Mouse (Mus musculus) neural tube, embryonic 13.5 days (tissue): ENCODE data around the gene Cenps. TPM values are rescaled to one million over a fixed set of nuclear protein-coding genes. Genes with fewer than 3 reads are reported as not detected.

Source experiments
- ATAC-seq: fragments of 200-750 bp; cut with Nextera tagmentation; 2 replicates; pipeline ENCODE4 v1.8.0; 2017; ENCODE audit warnings: low read depth, mild to moderate bottlenecking, moderate TSS enrichment, moderate library complexity
- H3K27ac ChIP-seq: fragments of 300-500 bp; sonication (generic); replicated peaks from 2 replicates; pipeline ENCODE4 v1.5.1; 2015; ENCODE audit warnings: moderate library complexity, mild to moderate bottlenecking, inconsistent platforms
- H3K27me3 ChIP-seq: fragments of 300-500 bp; sonication (generic); 2 replicates; pipeline ENCODE4 v1.6.1; 2015; ENCODE audit warnings: mild to moderate bottlenecking, inconsistent platforms
- H3K36me3 ChIP-seq: fragments of 300-500 bp; sonication (generic); 2 replicates; pipeline ENCODE4 v1.6.1; 2015; ENCODE audit warnings: mild to moderate bottlenecking, inconsistent platforms
- H3K4me1 ChIP-seq: fragments of 300-500 bp; sonication (generic); replicated peaks from 2 replicates; pipeline ENCODE4 v1.6.1; 2015; ENCODE audit warnings: inconsistent platforms
- H3K4me2 ChIP-seq: fragments of 300-500 bp; sonication (generic); 2 replicates; pipeline ENCODE4 v1.6.1; 2015; ENCODE audit warnings: inconsistent platforms, mild to moderate bottlenecking, moderate library complexity
- H3K4me3 ChIP-seq: fragments of 300-500 bp; sonication (generic); 2 replicates; pipeline ENCODE4 v1.5.1; 2015; ENCODE audit warnings: mild to moderate bottlenecking, inconsistent platforms
- H3K9ac ChIP-seq: fragments of 300-500 bp; sonication (generic); 2 replicates; pipeline ENCODE4 v1.6.1; 2015; ENCODE audit warnings: moderate library complexity, mild to moderate bottlenecking, inconsistent platforms
- H3K9me3 ChIP-seq: fragments of 300-500 bp; sonication (generic); 2 replicates; pipeline ENCODE4 v1.6.1; 2016; ENCODE audit warnings: inconsistent platforms
- WGBS: fragments of 180-500 bp; shearing (Covaris S2); methylation state at CpG from one replicate; pipeline ENCODE4 v1.1.7; 2015; 5-methylcytosine and 5-hydroxymethylcytosine counted together
- polyA plus RNA-seq: library from polyadenylated mRNA; unstranded; fragments of >200 nt; fragmentation: Nextera tagmentation; extraction: Ambion mirVana; gene quantifications from 2 replicates; pipeline ENCODE4 v1.2.1, GENCODE M21; 2015

Gene Cenps
- polyA plus RNA-seq, 1 experiment from 2014 or later: 21.1 TPM

DNA sequence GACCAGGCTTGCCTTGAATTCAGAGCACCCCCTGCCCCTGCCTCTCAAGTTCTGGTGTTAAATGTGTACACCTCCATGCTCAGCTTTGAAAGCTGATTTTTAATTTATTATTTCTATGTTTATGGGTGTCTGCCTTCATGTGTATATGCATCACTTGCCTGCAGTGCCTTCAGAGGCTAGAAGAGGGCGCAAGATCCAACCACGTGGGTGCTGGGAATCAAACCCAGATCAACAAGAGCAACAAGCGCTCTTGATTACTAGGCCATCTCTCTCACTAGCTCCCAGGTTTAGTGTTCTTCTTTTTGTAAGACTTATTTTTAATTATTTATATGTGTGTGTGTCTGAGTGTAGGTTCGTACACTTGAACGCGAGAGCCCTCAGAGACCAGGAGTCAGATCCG is 17.4 kb upstream of the Cenps start:
- Histone ChIP-seq H3K4me3 (no peak overlapping the region), H3K9me3 (no peaks in the 10 kb centered on the region), H3K4me2 (no peak overlapping the region), H3K27me3 (no peaks in the 10 kb centered on the region), H3K9ac (no peak overlapping the region), H3K27ac (no peak overlapping the region), H3K36me3 (peaks cover 100% of the 10 kb centered on the region), H3K4me1 (no peaks in the 10 kb centered on the region)
- 97% methylated on average over 7 of the region's 7 CpGs for WGBS
- ATAC-seq: no peak

DNA sequence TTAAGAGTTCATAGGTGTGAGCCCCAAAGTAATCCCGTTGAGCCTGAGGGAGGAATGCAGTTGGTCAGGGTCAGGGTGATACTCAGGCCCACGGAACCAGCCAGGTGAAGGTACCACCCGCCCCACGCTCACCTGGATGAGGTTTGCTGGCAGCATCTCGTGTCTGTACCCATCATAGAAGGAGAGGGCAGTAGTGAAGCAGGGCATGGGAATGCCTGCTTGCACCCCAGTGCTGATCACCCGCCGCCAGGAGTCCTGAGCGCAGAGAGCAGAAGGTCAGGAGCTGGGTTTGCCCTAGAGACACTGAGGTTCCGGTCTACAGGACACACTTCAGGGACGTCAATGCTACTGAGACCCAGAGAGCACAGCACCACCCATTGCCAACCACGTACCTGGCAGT is 13.3 kb upstream of the Cenps start:
- ATAC-seq: no peak
- H3K27ac ChIP-seq: no peak overlapping the region
- 93% methylated on average over 11 of the region's 11 CpGs for WGBS
- H3K36me3 ChIP-seq: peaks cover 68% of the 10 kb centered on the region
- H3K9me3 ChIP-seq: no peaks in the 10 kb centered on the region
- no peaks in the 10 kb centered on the region for H3K27me3 ChIP-seq
- H3K4me2 ChIP-seq: no peak overlapping the region
- 0 out of 2 replicates have a peak, but pooled peaks cover 3% of the 10 kb centered on the region for H3K4me1 ChIP-seq
- H3K4me3 ChIP-seq: no peak overlapping the region
- no peak overlapping the region for H3K9ac ChIP-seq

DNA sequence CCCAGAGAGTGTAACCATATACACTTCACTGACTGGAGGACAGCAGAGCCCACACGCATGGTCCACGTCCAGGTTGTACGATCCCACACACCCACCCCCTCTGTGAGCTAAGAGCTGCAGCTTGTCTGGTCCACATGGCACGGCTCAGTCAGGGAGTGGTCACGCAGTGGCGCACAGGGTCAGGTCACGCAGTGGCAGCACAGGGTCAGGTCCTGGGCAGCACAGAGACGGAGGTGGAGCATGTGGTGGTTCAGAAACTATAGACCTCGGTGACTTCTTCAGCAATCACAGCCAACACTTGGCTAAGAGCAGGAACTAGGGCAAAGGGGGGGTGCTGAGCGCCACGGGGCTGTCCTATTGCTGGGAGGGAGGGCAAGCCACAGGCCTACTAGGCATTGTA is 12.8 kb upstream of the Cenps start:
- ATAC-seq: no peak
- Histone ChIP-seq H3K4me3 (no peak overlapping the region), H3K4me1 (0 out of 2 replicates have a peak, but pooled peaks cover 3% of the 10 kb centered on the region), H3K27ac (no peak overlapping the region), H3K27me3 (no peaks in the 10 kb centered on the region), H3K4me2 (no peak overlapping the region), H3K9me3 (no peaks in the 10 kb centered on the region), H3K36me3 (peaks cover 64% of the 10 kb centered on the region), H3K9ac (no peak overlapping the region)
- WGBS: 85% methylated on average over 11 of the region's 11 CpGs

DNA sequence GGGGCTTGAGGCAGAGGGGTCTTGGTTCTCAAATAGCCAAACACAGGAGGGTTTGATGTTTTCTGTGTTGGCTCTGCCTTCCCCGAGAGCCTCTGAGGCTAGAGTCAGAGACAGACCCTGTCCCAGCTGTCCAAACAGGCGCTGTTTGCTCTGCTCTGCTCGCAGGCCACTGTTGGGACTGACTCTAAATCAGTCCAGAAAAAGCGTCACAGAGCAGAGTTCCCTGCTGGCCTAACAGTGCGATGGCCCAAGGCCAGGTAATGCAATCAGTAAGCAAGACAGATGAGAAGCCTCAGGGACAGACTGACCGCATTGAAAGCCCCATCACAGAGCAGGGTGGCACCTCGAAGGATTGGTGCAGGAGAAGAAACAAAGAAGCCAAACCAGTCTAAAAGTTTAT is 12.2 kb upstream of the Cenps start:
- H3K36me3 ChIP-seq: peaks cover 57% of the 10 kb centered on the region
- WGBS: 71% methylated on average over 7 of the region's 7 CpGs

DNA sequence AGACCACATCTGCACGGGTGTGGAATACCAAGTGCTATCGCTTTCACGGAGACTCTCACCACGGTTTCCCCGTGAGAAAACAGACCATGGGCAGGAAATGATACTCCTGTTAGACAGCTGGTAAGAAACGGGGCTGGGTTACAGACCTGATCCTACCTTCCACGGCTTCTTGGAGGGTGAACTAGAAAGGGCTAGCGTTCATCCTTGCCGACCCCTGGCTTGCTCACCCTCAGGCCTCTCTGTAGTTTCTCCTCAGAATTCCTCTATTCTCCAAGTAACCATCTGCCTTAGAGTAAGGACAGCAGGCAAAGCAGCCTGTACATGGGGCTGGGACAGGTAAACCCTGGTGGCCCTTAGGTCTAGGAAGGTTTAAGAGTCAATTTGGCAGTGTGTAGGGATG is 11.8 kb upstream of the Cenps start:
- no peaks in the 10 kb centered on the region for H3K9me3 ChIP-seq
- 0 out of 2 replicates have a peak, but pooled peaks cover 3% of the 10 kb centered on the region for H3K4me1 ChIP-seq
- no peak for ATAC-seq
- no peak overlapping the region for H3K4me2 ChIP-seq
- peak overlapping the region; percentile 39; the same call in 1 of the 2 replicates for H3K27ac ChIP-seq
- H3K9ac ChIP-seq: no peak overlapping the region
- H3K27me3 ChIP-seq: no peaks in the 10 kb centered on the region
- no peak overlapping the region for H3K4me3 ChIP-seq
- WGBS: 81% methylated on average over 9 of the region's 9 CpGs
- H3K36me3 ChIP-seq: peaks cover 53% of the 10 kb centered on the region

More for the DNA sequence above, 12.2 kb upstream of the Cenps start:
- Histone ChIP-seq H3K9ac (no peak overlapping the region), H3K9me3 (no peaks in the 10 kb centered on the region), H3K27me3 (no peaks in the 10 kb centered on the region), H3K4me1 (0 out of 2 replicates have a peak, but pooled peaks cover 3% of the 10 kb centered on the region), H3K4me2 (no peak overlapping the region), H3K4me3 (no peak overlapping the region), H3K27ac (no peak overlapping the region)
- ATAC-seq: no peak

DNA sequence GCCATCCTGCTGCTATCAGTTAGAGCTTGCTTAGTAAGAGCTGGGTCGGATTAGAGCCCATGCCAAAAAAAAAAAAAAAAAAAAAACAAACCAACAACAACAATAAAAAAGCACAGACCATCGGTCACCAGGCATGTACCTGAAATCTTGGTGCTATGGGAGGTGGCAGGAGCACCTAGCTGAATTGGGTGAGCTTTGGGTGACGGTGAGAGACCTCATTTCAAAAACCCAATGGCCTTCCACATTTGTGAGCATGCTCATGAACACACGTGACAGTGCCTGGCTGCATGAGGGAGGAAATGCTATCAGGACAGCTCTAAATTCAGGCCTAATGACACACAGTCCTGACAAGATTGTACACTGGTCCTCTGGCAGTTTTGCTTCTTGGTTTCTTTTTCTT is 10.7 kb upstream of the Cenps start:
- Histone ChIP-seq H3K4me3 (no peak overlapping the region), H3K4me2 (no peak overlapping the region), H3K27ac (no peak overlapping the region), H3K27me3 (no peaks in the 10 kb centered on the region), H3K36me3 (peaks cover 42% of the 10 kb centered on the region), H3K4me1 (0 out of 2 replicates have a peak, but pooled peaks cover 3% of the 10 kb centered on the region), H3K9me3 (no peaks in the 10 kb centered on the region), H3K9ac (no peak overlapping the region)
- no peak for ATAC-seq
- WGBS: 79% methylated on average over 4 of the region's 4 CpGs

DNA sequence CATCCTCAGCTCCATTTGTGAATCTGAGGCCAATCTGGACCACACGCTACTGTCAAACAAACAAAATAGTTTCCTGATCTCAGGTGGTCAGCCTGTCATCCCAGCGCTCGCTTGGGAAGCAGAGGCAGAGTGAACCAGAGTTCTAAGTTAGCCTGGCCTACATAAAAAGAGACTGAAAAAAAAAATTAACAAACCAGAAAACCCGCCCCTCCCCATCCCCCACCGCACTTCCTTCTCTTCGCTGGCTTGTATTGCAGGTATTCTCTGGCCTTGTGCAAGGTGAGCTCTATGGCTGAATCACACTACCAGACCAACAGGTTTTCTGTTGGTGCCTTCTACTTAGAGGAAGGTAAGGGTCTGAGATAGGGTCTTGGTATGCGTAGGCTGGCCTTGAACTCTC is 10.1 kb upstream of the Cenps start:
- Histone ChIP-seq H3K4me3 (no peak overlapping the region), H3K9me3 (no peaks in the 10 kb centered on the region), H3K4me2 (no peak overlapping the region), H3K27me3 (no peaks in the 10 kb centered on the region), H3K36me3 (peaks cover 36% of the 10 kb centered on the region), H3K27ac (no peak overlapping the region), H3K4me1 (0 out of 2 replicates have a peak, but pooled peaks cover 3% of the 10 kb centered on the region), H3K9ac (no peak overlapping the region)
- ATAC-seq: no peak
- WGBS: 91% methylated on average over 7 of the region's 7 CpGs

DNA sequence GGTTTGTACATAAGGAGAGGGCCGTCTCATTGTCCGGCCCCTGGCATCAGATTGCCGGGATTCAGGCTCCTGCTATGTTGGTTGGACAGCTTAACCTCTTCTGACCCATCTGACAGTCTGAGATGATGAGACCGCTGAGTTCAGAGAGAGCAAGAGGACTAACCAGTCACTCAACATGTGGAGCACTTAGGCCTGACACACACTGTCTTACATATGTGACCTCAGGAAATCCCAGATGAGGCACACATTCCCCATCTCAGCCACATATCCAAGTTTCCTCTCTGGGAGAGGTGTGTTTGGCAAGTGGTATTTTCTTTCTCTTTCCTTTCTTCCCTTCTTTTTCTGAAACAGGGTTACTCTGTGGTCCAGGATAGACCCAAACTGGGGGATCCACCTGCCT is 7.7 kb upstream of the Cenps start:
- ATAC-seq: no peak
- Histone ChIP-seq H3K9ac (no peak overlapping the region), H3K4me2 (no peak overlapping the region), H3K27ac (no peak overlapping the region), H3K4me3 (no peak overlapping the region), H3K4me1 (0 out of 2 replicates have a peak, but pooled peaks cover 3% of the 10 kb centered on the region), H3K27me3 (no peaks in the 10 kb centered on the region), H3K9me3 (no peaks in the 10 kb centered on the region), H3K36me3 (peaks cover 13% of the 10 kb centered on the region)
- 81% methylated on average over 4 of the region's 4 CpGs for WGBS

DNA sequence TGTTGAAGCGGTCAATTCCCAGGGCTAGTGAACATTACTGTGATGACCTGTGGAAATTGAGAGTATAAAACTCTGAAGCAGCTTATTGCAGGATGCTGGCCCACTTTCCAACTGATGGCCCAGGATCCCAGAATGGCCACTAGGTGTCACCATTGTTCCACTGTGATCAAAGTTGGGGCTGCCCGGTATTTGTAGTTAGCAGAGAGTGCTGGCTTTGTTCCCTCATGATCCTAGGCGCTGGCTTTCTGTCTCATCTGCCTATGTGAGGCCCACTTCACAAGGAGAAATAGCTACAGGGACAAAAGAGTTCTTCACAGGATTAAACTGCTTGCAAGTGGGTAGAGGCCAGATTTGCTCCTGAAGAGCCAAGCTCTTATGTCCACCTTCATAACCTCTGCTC is 7.0 kb upstream of the Cenps start:
- H3K4me1 ChIP-seq: 0 out of 2 replicates have a peak, but pooled peaks cover 3% of the 10 kb centered on the region
- H3K9ac ChIP-seq: 0 out of 2 replicates have a peak overlapping the region, but pooled peaks have one; percentile 31
- peak; percentile 83 for ATAC-seq
- peak overlapping the region; percentile 65; the same call in 1 of the 2 replicates for H3K27ac ChIP-seq
- no peaks in the 10 kb centered on the region for H3K27me3 ChIP-seq
- H3K9me3 ChIP-seq: no peaks in the 10 kb centered on the region
- H3K36me3 ChIP-seq: peaks cover 6% of the 10 kb centered on the region
- H3K4me2 ChIP-seq: no peak overlapping the region
- WGBS: 0% methylated on average over 3 of the region's 3 CpGs
- no peak overlapping the region for H3K4me3 ChIP-seq

DNA sequence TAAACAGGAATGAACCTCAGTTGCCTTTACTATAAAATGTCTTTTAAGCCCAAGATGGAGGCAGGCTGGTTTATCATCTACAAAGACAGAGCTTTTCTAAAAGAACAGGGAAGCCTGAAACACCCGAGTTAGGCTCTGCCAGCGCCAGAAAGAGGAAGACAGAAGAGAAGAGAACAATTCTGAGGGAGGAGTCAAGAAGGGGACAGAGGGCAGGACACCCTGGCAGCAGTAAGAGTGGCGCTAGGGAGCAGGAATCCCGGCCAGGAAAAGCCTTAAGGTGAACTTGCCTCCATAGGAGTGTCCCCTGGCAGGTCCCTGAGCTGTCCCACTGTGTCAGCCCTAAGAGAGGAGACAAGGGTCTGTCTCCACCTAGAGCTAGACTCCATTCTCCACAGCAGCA is 6.2 kb upstream of the Cenps start:
- Histone ChIP-seq H3K4me1 (0 out of 2 replicates have a peak, but pooled peaks cover 3% of the 10 kb centered on the region), H3K9me3 (no peaks in the 10 kb centered on the region), H3K27ac (no peak overlapping the region), H3K27me3 (no peaks in the 10 kb centered on the region), H3K4me3 (no peak overlapping the region), H3K9ac (no peak overlapping the region), H3K36me3 (no peaks in the 10 kb centered on the region), H3K4me2 (no peak overlapping the region)
- no peak for ATAC-seq
- WGBS: 28% methylated on average over 4 of the region's 4 CpGs

DNA sequence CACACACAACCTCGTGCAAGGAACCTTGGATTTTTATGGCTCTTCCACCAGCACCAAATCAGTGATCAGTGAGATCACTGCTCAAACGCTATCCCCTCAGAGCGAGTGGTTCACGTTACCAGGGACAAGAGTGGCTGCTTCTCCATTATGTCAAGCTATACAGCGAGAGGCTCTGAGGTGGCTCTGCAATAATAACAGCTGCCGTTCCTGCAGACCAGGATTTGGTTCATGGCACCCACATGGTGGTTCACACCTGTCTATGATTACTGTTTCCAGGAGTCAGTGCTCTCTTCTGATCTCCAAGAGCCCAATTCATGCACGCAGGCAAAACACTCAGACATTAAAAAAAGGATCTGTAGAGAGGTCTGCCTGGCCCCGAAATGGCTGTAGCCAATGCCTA is 1.1 kb upstream of the Cenps start:
- Histone ChIP-seq H3K4me1 (peaks cover 8% of the 10 kb centered on the region), H3K4me2 (no peak overlapping the region), H3K9ac (no peak overlapping the region), H3K27ac (no peak overlapping the region), H3K4me3 (no peak overlapping the region), H3K27me3 (no peaks in the 10 kb centered on the region), H3K9me3 (no peaks in the 10 kb centered on the region), H3K36me3 (no peaks in the 10 kb centered on the region)
- WGBS: 86% methylated on average over 8 of the region's 8 CpGs
- no peak for ATAC-seq

DNA sequence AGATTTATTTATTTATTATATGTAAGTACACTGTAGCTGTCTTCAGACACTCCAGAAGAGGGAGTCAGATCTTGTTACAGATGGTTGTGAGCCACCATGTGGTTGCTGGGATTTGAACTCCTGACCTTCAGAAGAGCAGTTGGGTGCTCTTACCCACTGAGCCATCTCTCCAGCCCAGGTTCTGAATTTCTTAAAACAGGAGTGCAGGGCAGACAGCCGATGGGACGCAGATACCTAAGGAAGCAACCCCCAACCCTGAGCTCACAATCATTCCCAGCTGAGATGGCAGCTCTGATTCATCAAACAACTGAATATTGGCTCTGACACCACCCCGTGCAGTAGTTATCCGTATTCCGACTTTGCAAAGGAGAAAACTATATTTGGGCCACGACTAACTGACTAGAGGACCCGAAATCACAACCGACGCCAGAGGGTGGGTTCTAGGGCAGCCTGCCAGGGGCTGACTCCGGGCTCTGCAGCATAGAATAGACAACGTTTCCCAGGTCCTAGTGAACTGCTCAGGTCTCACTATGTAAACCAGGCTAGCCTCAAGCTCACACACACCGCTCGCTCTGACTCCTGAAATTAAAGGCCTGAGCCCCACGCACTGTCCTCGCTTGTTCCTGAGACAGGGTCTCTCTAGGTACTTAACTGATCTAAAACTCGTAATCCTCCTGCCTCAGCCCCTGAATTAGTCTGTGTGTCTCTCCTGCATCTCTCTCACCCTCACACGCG is 1.1 kb downstream of the Cenps start:
- no peaks in the 10 kb centered on the region for H3K9me3 ChIP-seq
- H3K4me3 ChIP-seq: peak overlapping the region; percentile 66
- H3K9ac ChIP-seq: peak overlapping the region; percentile 76
- 71% methylated on average over 18 of the region's 18 CpGs for WGBS
- ATAC-seq: no peak
- H3K27ac ChIP-seq: no peak overlapping the region; the same call in 1 of the 2 replicates
- H3K4me1 ChIP-seq: peaks cover 8% of the 10 kb centered on the region
- H3K4me2 ChIP-seq: peak overlapping the region; percentile 59
- H3K27me3 ChIP-seq: no peaks in the 10 kb centered on the region
- 0 out of 2 replicates have a peak, but pooled peaks cover 4% of the 10 kb centered on the region for H3K36me3 ChIP-seq

DNA sequence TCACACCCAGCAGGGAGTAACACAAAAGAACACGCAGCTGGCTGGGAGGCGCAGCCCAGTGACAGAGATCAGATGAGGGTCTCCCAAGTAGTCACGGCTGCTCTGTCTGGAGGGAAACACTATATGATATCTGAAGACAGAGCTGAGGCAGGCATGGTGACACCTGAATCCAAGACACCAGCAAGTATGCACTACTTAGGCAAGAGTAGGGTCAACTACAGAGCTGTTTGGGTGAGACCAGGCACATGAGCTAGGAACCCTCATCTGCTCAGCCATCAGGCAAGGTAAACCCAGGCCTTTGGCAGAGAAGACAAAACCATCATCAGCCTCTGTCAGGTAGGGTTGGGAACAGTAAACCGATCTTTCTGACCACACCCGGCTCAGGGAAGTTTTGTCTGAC is 4.0 kb downstream of the Cenps start:
- Histone ChIP-seq H3K4me3 (no peak overlapping the region), H3K4me1 (peaks cover 8% of the 10 kb centered on the region), H3K4me2 (no peak overlapping the region), H3K36me3 (peaks cover 13% of the 10 kb centered on the region), H3K9me3 (no peaks in the 10 kb centered on the region), H3K27me3 (no peaks in the 10 kb centered on the region), H3K9ac (no peak overlapping the region), H3K27ac (no peak overlapping the region)
- ATAC-seq: no peak
- WGBS: 55% methylated on average over 5 of the region's 5 CpGs
